Mouse (Mus musculus) cortical plate, adult 2 months (tissue): ENCODE measurements around the gene Tex44.

Experiments
- CTCF ChIP-seq: fragments of 200-500 bp; IDR thresholded peaks from 2 replicates; pipeline ENCODE4 v1.5.1; 2011; ENCODE audit warnings: mild to moderate bottlenecking, control low read depth, low read length; ENCODE audit not compliant: insufficient read depth; ENCODE audit errors: extremely low read depth
- POLR2A ChIP-seq: fragments of 200-500 bp; IDR thresholded peaks from 2 replicates; pipeline ENCODE4 v1.6.1; 2011; ENCODE audit warnings: mild to moderate bottlenecking, low read length, control low read depth; ENCODE audit not compliant: insufficient read depth; ENCODE audit errors: extremely low read depth

- TF ChIP-seq POLR2A, result no peak
- no peak for TF ChIP-seq CTCF
Observed at GRCm38 (mm10) chr1:86399322-86399721, 26.8 kb upstream of the Tex44 start.
